ENCODE assay signal across 9 mouse cellular contexts in the genomic region with DNA sequence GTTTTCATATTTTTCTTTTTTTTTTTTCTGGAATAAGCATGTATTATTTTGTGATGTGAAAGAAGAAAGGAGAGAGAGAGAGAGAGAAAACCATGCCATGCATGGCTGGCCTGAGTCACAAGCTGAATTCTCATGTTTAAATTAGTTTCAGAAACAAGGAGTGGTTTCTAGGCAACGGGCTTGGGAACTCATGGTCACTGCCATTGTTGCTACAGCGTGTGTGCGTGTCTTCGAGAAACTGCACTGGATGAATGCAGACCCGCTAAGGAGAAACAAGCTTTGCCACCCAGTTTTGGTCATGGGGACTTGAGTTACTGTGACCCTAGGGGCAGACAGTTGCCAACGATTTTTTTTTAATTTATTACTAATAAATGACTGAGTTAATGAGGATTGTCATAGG. TPM values are rescaled to one million over a fixed set of nuclear protein-coding genes. Genes with fewer than 3 reads are reported as not detected.
DNase-seq lines count a peak whose midpoint lies in the region; ATAC-seq and TF ChIP-seq lines count a peak whose summit lies in the region.
"Had no signal": no experiment of that assay in that cellular context is flagged by ENCODE, and none has a peak within 500 bp of the region (broad histone marks: within the 10 kb centered on the region; RNA-seq: fewer than 3 reads in every experiment).

No protein-coding gene starts in this region.

- H3K4me3 ChIP-seq in kidney, adult 2 months (ENCODE audit: insufficient read depth, low read depth, low read length) = no peak overlapping the region
- H3K4me3 ChIP-seq in hindbrain, embryonic 16.5 days (ENCODE audit: low read length) = peak overlapping the region; percentile 3; the same call in 1 of the 2 replicates
- no peak overlapping the region for H3K4me3 ChIP-seq in limb, embryonic 13.5 days

- no peaks in the 10 kb centered on the region for H3K36me3 ChIP-seq in kidney, adult 2 months (ENCODE audit: control insufficient read depth, insufficient read depth, low read length)
- no peaks in the 10 kb centered on the region for H3K36me3 ChIP-seq in hindbrain, embryonic 16.5 days (ENCODE audit: control insufficient read depth, insufficient read depth, low read length)
- H3K36me3 ChIP-seq in limb, embryonic 13.5 days = no peaks in the 10 kb centered on the region
- no peaks in the 10 kb centered on the region for H3K36me3 ChIP-seq in splenic B cell, adult 2 months (ENCODE audit: control insufficient read depth, insufficient read depth, low read length, poor library complexity, severe bottlenecking)
- H3K36me3 ChIP-seq: G1E had no signal

- TF ChIP-seq CTCF in kidney, adult 2 months (conservative IDR thresholded peaks at IDR 0.05; ENCODE audit: insufficient read depth, insufficient read length, low read depth, low read length) = no peak

- no peak for TF ChIP-seq POLR2A in kidney, adult 2 months (IDR thresholded peaks at IDR 0.05; ENCODE audit: low read depth, low read length)

- H3K27me3 ChIP-seq in kidney, adult 2 months (replicated peaks; ENCODE audit: control insufficient read depth, insufficient read depth, low read length) = no peaks in the 10 kb centered on the region
- H3K27me3 ChIP-seq in hindbrain, embryonic 16.5 days (replicated peaks; ENCODE audit: control insufficient read depth, insufficient read depth, low read length) = no peaks in the 10 kb centered on the region
- no peaks in the 10 kb centered on the region for H3K27me3 ChIP-seq in limb, embryonic 13.5 days
- H3K27me3 ChIP-seq in splenic B cell, adult 2 months (ENCODE audit: control insufficient read depth, insufficient read depth, low read length, poor library complexity, severe bottlenecking) = no peaks in the 10 kb centered on the region

- no peak overlapping the region for H3K9ac ChIP-seq in hindbrain, embryonic 16.5 days (ENCODE audit: low read depth, low read length)
- H3K9ac ChIP-seq in limb, embryonic 13.5 days = no peak overlapping the region

- peak overlapping the region; percentile 44 for H3K4me2 ChIP-seq in hindbrain, embryonic 16.5 days (ENCODE audit: low read length)
- H3K4me2 ChIP-seq in limb, embryonic 13.5 days (replicated peaks) = 0 out of 2 replicates have a peak overlapping the region, but pooled peaks have one; percentile 5

- 36% methylated on average over 6 of the region's 6 CpGs for whole genome bisulfite sequencing in kidney, adult 2 months
- WGBS in hindbrain, embryonic 16.5 days = 12% methylated on average over 6 of the region's 6 CpGs
- WGBS in limb, embryonic 13.5 days = 37% methylated on average over 6 of the region's 6 CpGs

- no peaks in the 10 kb centered on the region for H3K4me1 ChIP-seq in kidney, adult 2 months (ENCODE audit: control insufficient read depth, insufficient read depth, low read length)
- peaks cover 17% of the 10 kb centered on the region for H3K4me1 ChIP-seq in hindbrain, embryonic 16.5 days (ENCODE audit: control insufficient read depth, insufficient read depth, low read depth, low read length)
- H3K4me1 ChIP-seq in limb, embryonic 13.5 days = peaks cover 11% of the 10 kb centered on the region

- peak; percentile 82 for ATAC-seq in hindbrain, embryonic 16.5 days
- ATAC-seq in limb, embryonic 13.5 days (ENCODE audit: low FRiP score, low read depth) = 0 out of 2 replicates have a peak, but pooled peaks have one; percentile 24

- H3K9me3 ChIP-seq in hindbrain, embryonic 16.5 days (ENCODE audit: control insufficient read depth, low read length) = no peaks in the 10 kb centered on the region
- no peaks in the 10 kb centered on the region for H3K9me3 ChIP-seq in limb, embryonic 13.5 days
- H3K9me3 ChIP-seq: G1E had no signal

- no peak overlapping the region for H3K27ac ChIP-seq in kidney, adult 2 months (ENCODE audit: insufficient read depth, low read depth, low read length)
- H3K27ac ChIP-seq in hindbrain, embryonic 16.5 days (ENCODE audit: low read depth, low read length) = peak overlapping the region; percentile 86
- peak overlapping the region; percentile 52; the same call in 1 of the 2 replicates for H3K27ac ChIP-seq in limb, embryonic 13.5 days

- peak; percentile 11 for DNase-seq in kidney, adult 2 months
- DNase-seq in kidney, adult 18-20 months = no peak
- DNase-seq in embryo, embryonic 11 days = peak; percentile 89
- peak; percentile 64 for DNase-seq in splenic B cell, adult 2 months (ENCODE audit: low read depth, low spot score)
- no peak for DNase-seq in urinary bladder, postnatal 14 days (ENCODE audit: low spot score)
- no peak for DNase-seq in adrenal gland, adult 8-10 months

RNA-seq across cellular contexts. Expression of a gene that starts 15.5 kb away (rescaled TPM):
- not detected in 2 replicates for polyA plus RNA-seq in kidney, adult 2 months (2012; rRNA removed)
- polyA plus RNA-seq in hindbrain, embryonic 16.5 days (2015; fragmentation: Nextera tagmentation; extraction: Ambion mirVana) = not detected in 2 replicates
- 0.70 and 0.77 TPM in 2 replicates for polyA plus RNA-seq in limb, embryonic 13.5 days (2015; fragmentation: Nextera tagmentation; extraction: Ambion mirVana)
- not detected for total RNA-seq in adrenal gland, adult 8-10 months (2022)
- polyA plus RNA-seq: G1E had no signal

RNA-seq across cellular contexts. Expression of a gene that starts 53.8 kb away (rescaled TPM):
- 0.22 and 0.26 TPM in 2 replicates for polyA plus RNA-seq in kidney, adult 2 months (2012; rRNA removed)
- 0.12 and 0.14 TPM in 2 replicates for polyA plus RNA-seq in hindbrain, embryonic 16.5 days (2015; fragmentation: Nextera tagmentation; extraction: Ambion mirVana)
- polyA plus RNA-seq in limb, embryonic 13.5 days (2015; fragmentation: Nextera tagmentation; extraction: Ambion mirVana) = not detected in 2 replicates
- 1 to 10 TPM in 1 of 4 experiments, under 1 TPM in 3; 0.28 to 2.3 (median 0.54) TPM for total RNA-seq in adrenal gland, adult 8-10 months (2022)
- polyA plus RNA-seq: G1E had no signal

Comparison
In these comparisons a context has a peak if more than half of its experiments do, and no peak if none do; other contexts are left out.
1. DNase-seq: peak in kidney, adult 2 months (single experiment), embryo, embryonic 11 days (single experiment) and splenic B cell, adult 2 months (single experiment); none in kidney, adult 18-20 months (single experiment), urinary bladder, postnatal 14 days (single experiment) and adrenal gland, adult 8-10 months (single experiment).